Mouse (Mus musculus) cortical plate, adult 2 months (tissue): Measurements from ENCODE around the gene Pyroxd1.

Experiments used
- CTCF ChIP-seq: fragments of 200-500 bp; IDR thresholded peaks from 2 replicates; pipeline ENCODE4 v1.5.1; 2011; ENCODE audit warnings: mild to moderate bottlenecking, control low read depth, low read length; ENCODE audit not compliant: insufficient read depth; ENCODE audit errors: extremely low read depth
- POLR2A ChIP-seq: fragments of 200-500 bp; IDR thresholded peaks from 2 replicates; pipeline ENCODE4 v1.6.1; 2011; ENCODE audit warnings: mild to moderate bottlenecking, low read length, control low read depth; ENCODE audit not compliant: insufficient read depth; ENCODE audit errors: extremely low read depth

DNA sequence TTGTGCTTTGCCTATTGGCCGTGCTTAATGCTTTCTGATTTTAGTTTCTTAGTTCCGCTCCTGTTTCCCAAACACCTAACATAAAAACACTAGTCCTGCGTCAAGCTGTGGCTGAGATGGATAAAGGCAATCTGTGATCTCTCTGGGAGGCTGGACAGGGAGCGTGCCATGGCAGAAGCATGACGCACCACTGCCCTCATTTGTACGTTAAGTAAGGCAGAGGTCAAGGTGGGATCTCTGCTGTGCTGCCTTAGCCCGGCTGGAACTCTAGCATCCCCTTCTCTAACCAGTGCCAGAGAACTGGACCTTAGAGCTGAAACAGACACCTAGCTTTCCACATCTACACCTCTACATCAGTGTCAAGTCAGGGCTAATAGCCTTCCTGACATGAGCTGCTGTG, 36.2 kb downstream of the Pyroxd1 start:
- no peak for TF ChIP-seq CTCF
- no peak for TF ChIP-seq POLR2A
